Mouse (Mus musculus) kidney, embryonic 14.5 days (tissue): ENCODE data around the gene Pxdn. TPM values are rescaled to one million over a fixed set of nuclear protein-coding genes. Genes with fewer than 3 reads are reported as not detected.

Source experiments
- ATAC-seq: fragments of 200-750 bp; cut with Nextera tagmentation; 2 replicates; pipeline ENCODE4 v1.8.0; 2017; ENCODE audit warnings: moderate number of reproducible peaks, mild to moderate bottlenecking, moderate TSS enrichment, moderate library complexity; ENCODE audit not compliant: low FRiP score, low TSS enrichment
- H3K27ac ChIP-seq: fragments of 300-500 bp; sonication (generic); 2 replicates; pipeline ENCODE4 v1.5.1; 2014; ENCODE audit warnings: low read depth, mild to moderate bottlenecking, low read length, moderate library complexity, mixed read lengths
- H3K27me3 ChIP-seq: fragments of 300-500 bp; sonication (generic); 2 replicates; pipeline ENCODE4 v1.6.1; 2014; ENCODE audit warnings: mild to moderate bottlenecking, low read length; ENCODE audit not compliant: control insufficient read depth, insufficient read depth
- H3K36me3 ChIP-seq: fragments of 300-500 bp; sonication (generic); 2 replicates; pipeline ENCODE4 v1.6.1; 2014; ENCODE audit warnings: low read length, mixed read lengths; ENCODE audit not compliant: control insufficient read depth, insufficient read depth
- H3K4me1 ChIP-seq: fragments of 300-500 bp; sonication (generic); 2 replicates; pipeline ENCODE4 v1.6.1; 2014; ENCODE audit warnings: low read length, mixed read lengths; ENCODE audit not compliant: control insufficient read depth, insufficient read depth
- H3K4me2 ChIP-seq: fragments of 300-500 bp; sonication (generic); replicated peaks from 2 replicates; pipeline ENCODE4 v1.6.1; 2014; ENCODE audit warnings: low read depth, mild to moderate bottlenecking, low read length
- H3K4me3 ChIP-seq: fragments of 300-500 bp; sonication (generic); 2 replicates; pipeline ENCODE4 v1.5.1; 2014; ENCODE audit warnings: mild to moderate bottlenecking, low read length
- H3K9ac ChIP-seq: fragments of 300-500 bp; sonication (generic); 2 replicates; pipeline ENCODE4 v1.6.1; 2014; ENCODE audit warnings: low read depth, mild to moderate bottlenecking, low read length, moderate library complexity
- H3K9me3 ChIP-seq: fragments of 300-500 bp; sonication (generic); 2 replicates; pipeline ENCODE4 v1.6.1; 2016; ENCODE audit warnings: low read length; ENCODE audit not compliant: control insufficient read depth
- WGBS: fragments of 180-500 bp; shearing (Covaris S2); extraction: QIAGEN DNeasy Blood & Tissue Kit; methylation state at CpG from one replicate; pipeline ENCODE4 v1.1.7; 2014; 5-methylcytosine and 5-hydroxymethylcytosine counted together
- polyA plus RNA-seq: library from polyadenylated mRNA; unstranded; fragments of >200 nt; fragmentation: Nextera tagmentation; extraction: Ambion mirVana; gene quantifications from 2 replicates; pipeline ENCODE4 v1.2.1, GENCODE M21; 2014

Gene Pxdn
- polyA plus RNA-seq, 1 experiment from 2014 or later, result 120 TPM

DNA sequence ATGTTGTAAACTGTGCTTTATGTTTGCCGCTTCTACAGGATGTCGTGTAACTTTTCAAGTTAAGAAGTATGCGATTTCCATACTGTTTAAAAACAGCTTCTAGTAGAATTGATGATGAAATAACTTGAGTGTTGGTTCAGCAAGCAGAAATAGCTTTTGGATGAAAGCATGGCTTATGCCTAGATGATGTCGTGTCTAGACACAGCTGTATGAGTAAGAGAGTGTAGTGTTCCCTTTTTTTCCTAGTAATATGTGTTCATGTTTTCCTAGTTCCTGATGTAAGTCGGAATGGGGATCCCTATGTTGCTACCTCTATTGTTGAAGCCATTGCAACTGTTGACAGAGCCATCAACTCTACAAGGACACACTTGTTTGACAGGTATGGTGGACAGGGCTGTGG, 61.5 kb downstream of the Pxdn start:
- no peak for ATAC-seq
- H3K36me3 ChIP-seq, result peaks cover 92% of the 10 kb centered on the region
- H3K4me1 ChIP-seq, result no peaks in the 10 kb centered on the region
- no peak overlapping the region for H3K9ac ChIP-seq
- no peaks in the 10 kb centered on the region for H3K9me3 ChIP-seq
- H3K4me3 ChIP-seq, result no peak overlapping the region
- H3K4me2 ChIP-seq, result no peak overlapping the region
- no peaks in the 10 kb centered on the region for H3K27me3 ChIP-seq
- WGBS, result 94% methylated on average over 5 of the region's 5 CpGs
- no peak overlapping the region for H3K27ac ChIP-seq

DNA sequence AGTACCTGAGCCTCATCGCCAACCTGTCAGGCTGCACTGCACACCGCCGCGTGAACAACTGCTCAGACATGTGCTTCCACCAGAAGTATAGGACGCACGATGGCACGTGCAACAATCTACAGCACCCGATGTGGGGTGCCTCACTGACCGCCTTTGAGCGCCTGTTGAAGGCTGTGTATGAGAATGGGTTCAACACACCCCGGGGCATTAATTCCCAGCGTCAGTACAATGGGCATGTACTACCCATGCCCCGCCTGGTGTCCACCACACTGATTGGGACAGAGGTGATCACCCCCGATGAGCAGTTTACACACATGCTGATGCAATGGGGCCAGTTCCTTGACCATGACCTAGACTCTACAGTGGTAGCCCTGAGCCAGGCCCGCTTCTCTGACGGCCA, 64.5 kb downstream of the Pxdn start:
- no peak overlapping the region for H3K9ac ChIP-seq
- peaks cover 88% of the 10 kb centered on the region for H3K36me3 ChIP-seq
- 95% methylated on average over 16 of the region's 16 CpGs for WGBS
- no peak overlapping the region for H3K4me2 ChIP-seq
- H3K27ac ChIP-seq, result no peak overlapping the region
- no peaks in the 10 kb centered on the region for H3K27me3 ChIP-seq
- no peaks in the 10 kb centered on the region for H3K9me3 ChIP-seq
- ATAC-seq, result no peak; the same call in 1 of the 2 replicates
- H3K4me1 ChIP-seq, result no peaks in the 10 kb centered on the region
- no peak overlapping the region for H3K4me3 ChIP-seq

DNA sequence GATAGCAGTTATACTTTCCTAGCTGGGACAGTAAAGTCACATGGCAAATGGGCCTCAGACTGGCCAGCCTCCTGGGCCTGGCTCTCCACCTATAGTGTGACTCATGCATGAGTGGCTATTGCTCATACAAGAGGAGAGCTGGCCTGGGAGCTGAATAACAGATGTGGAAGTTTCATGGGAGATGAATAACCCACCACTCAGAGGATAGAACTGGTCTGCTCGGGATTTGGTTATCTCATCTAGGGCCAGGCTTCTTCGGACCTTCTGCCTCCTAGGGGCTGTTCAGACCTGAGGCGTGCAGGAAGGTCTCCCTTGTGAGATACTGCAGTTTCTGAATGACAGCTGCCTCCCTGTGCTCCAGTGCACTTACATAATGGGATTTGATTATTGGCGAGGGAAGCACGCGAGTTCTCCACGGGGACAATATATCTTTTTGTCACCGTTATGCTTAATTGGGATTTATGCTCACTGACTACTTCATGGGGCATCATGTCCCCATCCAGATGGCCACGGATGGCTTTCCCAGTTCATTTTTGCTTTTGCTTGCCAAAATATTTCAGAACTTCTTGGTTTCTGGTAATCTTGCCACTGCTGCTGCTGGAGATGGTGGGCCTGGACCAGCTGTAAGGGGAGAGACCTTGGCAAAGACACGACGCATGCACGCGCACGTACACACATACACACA, 66.4 kb downstream of the Pxdn start:
- no peaks in the 10 kb centered on the region for H3K4me1 ChIP-seq
- peaks cover 86% of the 10 kb centered on the region for H3K36me3 ChIP-seq
- H3K4me3 ChIP-seq, result no peak overlapping the region
- no peak overlapping the region for H3K9ac ChIP-seq
- H3K27ac ChIP-seq, result no peak overlapping the region
- no peak overlapping the region for H3K4me2 ChIP-seq
- no peak for ATAC-seq
- no peaks in the 10 kb centered on the region for H3K9me3 ChIP-seq
- 89% methylated on average over 14 of the region's 14 CpGs for WGBS
- no peaks in the 10 kb centered on the region for H3K27me3 ChIP-seq

DNA sequence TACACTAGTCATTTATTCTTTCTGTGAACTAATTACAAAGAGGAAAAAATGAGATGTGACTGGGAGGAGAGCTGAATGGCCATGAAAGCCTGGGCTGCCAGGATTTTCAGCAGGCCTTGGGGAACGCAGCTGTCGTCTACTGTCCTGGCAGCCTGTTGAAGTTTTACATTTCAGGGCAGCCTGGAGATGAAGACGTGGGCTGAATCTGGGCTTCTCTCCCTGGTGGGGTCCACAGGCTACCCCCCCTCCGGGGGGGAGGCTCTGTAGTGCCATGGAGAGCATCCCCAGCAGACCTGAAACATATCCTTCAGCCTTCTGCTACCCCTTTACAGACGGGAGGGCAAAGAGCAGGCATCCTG, 66.9 kb downstream of the Pxdn start:
- peaks cover 86% of the 10 kb centered on the region for H3K36me3 ChIP-seq
- no peak overlapping the region for H3K27ac ChIP-seq
- H3K27me3 ChIP-seq, result no peaks in the 10 kb centered on the region
- H3K9ac ChIP-seq, result no peak overlapping the region
- ATAC-seq, result no peak
- H3K4me3 ChIP-seq, result no peak overlapping the region
- no peaks in the 10 kb centered on the region for H3K4me1 ChIP-seq
- H3K4me2 ChIP-seq, result no peak overlapping the region
- H3K9me3 ChIP-seq, result no peaks in the 10 kb centered on the region
- WGBS, result 81% methylated on average over 5 of the region's 5 CpGs

DNA sequence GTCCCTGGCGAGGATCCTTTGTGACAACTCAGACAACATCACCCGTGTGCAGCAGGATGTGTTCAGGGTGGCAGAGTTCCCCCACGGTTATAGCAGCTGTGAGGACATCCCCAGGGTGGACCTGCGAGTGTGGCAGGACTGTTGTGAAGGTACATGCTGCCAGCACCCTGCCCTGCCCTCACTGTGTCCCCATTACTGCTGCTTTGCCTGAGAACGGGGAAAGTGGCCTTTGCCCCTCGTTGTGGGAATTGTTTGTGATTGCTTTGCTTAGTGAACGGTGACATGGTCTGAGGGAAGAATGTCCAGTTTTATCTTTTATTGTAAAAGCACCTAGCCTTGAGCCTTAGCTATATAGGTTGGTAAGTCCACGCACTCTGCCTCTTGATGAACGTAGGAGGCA, 69.2 kb downstream of the Pxdn start:
- no peaks in the 10 kb centered on the region for H3K9me3 ChIP-seq
- 78% methylated on average over 9 of the region's 9 CpGs for WGBS
- ATAC-seq, result no peak
- H3K27ac ChIP-seq, result no peak overlapping the region
- no peak overlapping the region for H3K9ac ChIP-seq
- H3K27me3 ChIP-seq, result no peaks in the 10 kb centered on the region
- no peaks in the 10 kb centered on the region for H3K4me1 ChIP-seq
- H3K4me3 ChIP-seq, result no peak overlapping the region
- H3K36me3 ChIP-seq, result peaks cover 83% of the 10 kb centered on the region
- H3K4me2 ChIP-seq, result no peak overlapping the region

DNA sequence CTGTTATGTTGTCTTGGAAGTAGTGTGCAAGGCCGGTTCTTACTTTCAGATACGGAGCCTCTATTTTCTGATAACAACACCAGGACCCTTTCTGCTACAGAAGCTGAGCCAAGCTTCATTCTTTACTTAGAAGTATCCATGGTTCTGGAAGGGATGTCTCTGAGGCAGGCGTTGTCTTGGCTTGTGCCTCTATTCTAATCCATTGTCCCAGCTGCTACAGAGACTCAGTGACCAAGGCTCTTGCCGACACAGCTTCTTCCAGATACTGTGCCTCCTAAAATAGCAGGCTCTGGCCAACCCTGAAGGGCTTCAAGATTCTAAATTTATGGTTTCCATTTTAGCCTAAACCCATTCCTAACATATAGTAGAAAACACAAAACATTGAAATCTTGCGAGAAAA, 71.3 kb downstream of the Pxdn start:
- no peak overlapping the region for H3K4me3 ChIP-seq
- H3K4me1 ChIP-seq, result no peaks in the 10 kb centered on the region
- 95% methylated on average over 5 of the region's 5 CpGs for WGBS
- ATAC-seq, result no peak
- H3K27me3 ChIP-seq, result no peaks in the 10 kb centered on the region
- H3K9ac ChIP-seq, result no peak overlapping the region
- H3K4me2 ChIP-seq, result no peak overlapping the region
- H3K9me3 ChIP-seq, result no peaks in the 10 kb centered on the region
- no peak overlapping the region for H3K27ac ChIP-seq
- peaks cover 83% of the 10 kb centered on the region for H3K36me3 ChIP-seq

DNA sequence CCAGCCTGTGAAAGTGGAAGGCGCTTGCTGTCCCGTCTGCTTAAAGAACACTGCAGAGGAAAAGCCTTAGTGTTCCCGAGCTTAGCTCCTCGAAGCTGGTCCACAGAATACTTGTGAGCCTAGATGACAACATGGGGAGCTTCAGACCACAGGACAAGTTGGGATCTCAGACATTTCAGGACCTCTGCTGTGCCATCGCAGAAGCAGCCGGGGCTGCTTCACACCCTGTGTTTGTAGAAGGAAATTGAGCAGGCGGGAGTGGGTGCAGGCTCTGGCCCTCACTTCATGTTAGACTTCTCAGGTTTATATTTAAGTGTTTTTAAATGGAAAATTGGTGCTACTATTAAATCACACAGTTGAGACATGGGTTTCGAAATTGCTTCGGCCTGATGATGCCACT, 78.1 kb downstream of the Pxdn start:
- Histone ChIP-seq H3K4me3 (no peak overlapping the region), H3K36me3 (peaks cover 74% of the 10 kb centered on the region), H3K27me3 (no peaks in the 10 kb centered on the region), H3K9me3 (no peaks in the 10 kb centered on the region), H3K4me2 (no peak overlapping the region), H3K27ac (no peak overlapping the region), H3K9ac (no peak overlapping the region), H3K4me1 (no peaks in the 10 kb centered on the region)
- ATAC-seq, result no peak
- 91% methylated on average over 9 of the region's 9 CpGs for WGBS

DNA sequence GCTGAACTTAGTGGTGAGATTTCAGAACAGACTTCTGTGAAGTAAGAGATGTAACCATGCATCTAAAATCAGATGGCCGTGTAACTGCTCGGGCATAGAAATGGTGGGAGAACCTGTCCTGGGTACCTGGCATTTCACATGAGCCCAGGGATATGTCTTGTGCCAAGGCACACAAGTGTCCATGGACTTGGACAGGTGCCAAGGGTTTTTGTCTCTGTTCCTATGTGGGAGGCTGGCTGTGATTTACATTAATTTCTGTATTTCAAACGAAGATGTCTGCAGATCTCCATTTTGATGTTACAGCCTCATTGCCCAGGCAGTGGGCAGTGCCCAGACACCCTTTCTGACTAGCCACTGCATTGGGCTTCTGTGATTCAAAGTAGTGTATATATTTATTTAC, 79.7 kb downstream of the Pxdn start:
- Histone ChIP-seq H3K4me1 (no peaks in the 10 kb centered on the region), H3K9me3 (no peaks in the 10 kb centered on the region), H3K27ac (no peak overlapping the region), H3K9ac (no peak overlapping the region), H3K36me3 (peaks cover 61% of the 10 kb centered on the region), H3K4me3 (no peak overlapping the region), H3K4me2 (no peak overlapping the region), H3K27me3 (no peaks in the 10 kb centered on the region)
- WGBS, result 89% methylated on average over 3 of the region's 3 CpGs
- ATAC-seq, result no peak

DNA sequence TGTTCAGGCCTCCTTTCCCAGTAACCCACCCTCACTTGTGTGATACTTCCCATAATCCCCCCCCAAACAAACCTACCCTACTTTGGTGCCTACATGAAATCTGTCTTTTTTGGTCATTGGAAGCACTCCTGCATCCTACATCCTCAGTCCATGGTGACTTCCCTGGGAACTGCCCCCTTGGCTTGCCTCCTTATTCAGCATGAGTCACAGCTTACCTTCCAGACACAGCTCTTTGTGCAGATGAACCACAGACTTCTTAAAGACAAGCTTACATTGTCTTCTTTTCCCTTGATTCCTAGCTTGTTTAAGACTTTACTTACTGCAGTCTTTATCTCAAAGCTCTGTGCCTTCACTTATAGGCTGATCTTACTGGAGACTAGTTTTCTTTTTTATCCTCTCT, 83.0 kb downstream of the Pxdn start:
- H3K36me3 ChIP-seq, result peaks cover 29% of the 10 kb centered on the region
- H3K9me3 ChIP-seq, result no peaks in the 10 kb centered on the region
- ATAC-seq, result no peak

More for the DNA sequence above, 83.0 kb downstream of the Pxdn start:
- H3K9ac ChIP-seq, result no peak overlapping the region
- H3K4me3 ChIP-seq, result no peak overlapping the region
- no peak overlapping the region for H3K4me2 ChIP-seq
- no peaks in the 10 kb centered on the region for H3K27me3 ChIP-seq
- no peaks in the 10 kb centered on the region for H3K4me1 ChIP-seq
- H3K27ac ChIP-seq, result no peak overlapping the region
